Mouse (Mus musculus) neural tube, embryonic 11.5 days (tissue): ENCODE results near the gene Ica1l. TPM values are rescaled to one million over a fixed set of nuclear protein-coding genes. Genes with fewer than 3 reads are reported as not detected.
"Not testable (repeated sequence)": the region's sequence is repeated elsewhere in the genome, so short reads cannot be mapped to it uniquely, and the experiment has no call there.

Experiments
- ATAC-seq: fragments of 200-750 bp; cut with Nextera tagmentation; 2 replicates; pipeline ENCODE4 v1.8.0; 2017; ENCODE audit warnings: moderate number of reproducible peaks, mild to moderate bottlenecking, moderate TSS enrichment, moderate library complexity; ENCODE audit not compliant: insufficient read depth, low FRiP score, low TSS enrichment
- DNase-seq: peaks from one replicate; pipeline ENCODE4 v3.0.0-alpha.2; 2015; ENCODE audit warnings: low spot score
- H3K27ac ChIP-seq: fragments of 300-500 bp; sonication (generic); 2 replicates; pipeline ENCODE4 v1.5.1; 2014; ENCODE audit warnings: low read depth, mild to moderate bottlenecking, low read length
- H3K27me3 ChIP-seq: fragments of 300-500 bp; sonication (generic); 2 replicates; pipeline ENCODE4 v1.6.1; 2014; ENCODE audit warnings: mild to moderate bottlenecking, low read length, mixed read lengths; ENCODE audit not compliant: control insufficient read depth, insufficient read depth
- H3K36me3 ChIP-seq: fragments of 300-500 bp; sonication (generic); 2 replicates; pipeline ENCODE4 v1.6.1; 2014; ENCODE audit warnings: mild to moderate bottlenecking, low read length, moderate library complexity, mixed read lengths; ENCODE audit not compliant: control insufficient read depth, insufficient read depth
- H3K4me1 ChIP-seq: fragments of 300-500 bp; sonication (generic); 2 replicates; pipeline ENCODE4 v1.6.1; 2014; ENCODE audit warnings: low read length, mixed read lengths; ENCODE audit not compliant: control insufficient read depth, insufficient read depth
- H3K4me2 ChIP-seq: fragments of 300-500 bp; sonication (generic); 2 replicates; pipeline ENCODE4 v1.6.1; 2014; ENCODE audit warnings: low read depth, mild to moderate bottlenecking, moderate library complexity
- H3K4me3 ChIP-seq: fragments of 300-500 bp; sonication (generic); 2 replicates; pipeline ENCODE4 v1.5.1; 2014; ENCODE audit warnings: low read depth, low read length
- H3K9ac ChIP-seq: fragments of 300-500 bp; sonication (generic); 2 replicates; pipeline ENCODE4 v1.6.1; 2014; ENCODE audit warnings: mild to moderate bottlenecking, low read length
- H3K9me3 ChIP-seq: fragments of 300-500 bp; sonication (generic); 2 replicates; pipeline ENCODE4 v1.6.1; 2016; ENCODE audit warnings: low read length; ENCODE audit not compliant: control insufficient read depth
- WGBS: fragments of 180-500 bp; shearing (Covaris S2); extraction: QIAGEN DNeasy Blood & Tissue Kit; methylation state at CpG from one replicate; pipeline ENCODE4 v1.1.7; 2014; 5-methylcytosine and 5-hydroxymethylcytosine counted together
- polyA plus RNA-seq: library from polyadenylated mRNA; unstranded; fragments of >200 nt; fragmentation: Nextera tagmentation; extraction: Ambion mirVana; gene quantifications from 2 replicates; pipeline ENCODE4 v1.2.1, GENCODE M21; 2014

The Ica1l gene
- 5.6 and 6.5 TPM in 2 replicates for polyA plus RNA-seq

- Histone ChIP-seq H3K4me2 (peak within 1 kb of the TSS; percentile 88), H3K4me1 (no peaks in the 10 kb centered on the region), H3K36me3 (no peaks in the 10 kb centered on the region), H3K27me3 (peaks cover 5% of the 10 kb centered on the region), H3K9me3 (no peaks in the 10 kb centered on the region), H3K9ac (peak within 1 kb of the TSS; percentile 76), H3K27ac (no peak within 1 kb of the TSS), H3K4me3 (peak within 1 kb of the TSS; percentile 76)
- under 1% methylated on average over 53 of the region's 99 CpGs for whole genome bisulfite sequencing
- peak; percentile 84 for ATAC-seq
- DNase-seq, result peak; percentile 71
Observed at GRCm38 (mm10) chr1:60042796-60043469, at the start of gene Ica1l. Gene Ica1l, minus strand, starts transcription at chr1:60043184.

GRCm38 (mm10) chr1:60076411-60076810, 33.4 kb upstream of the Ica1l start:
- WGBS, result 78% methylated on average over 6 of the region's 6 CpGs
- DNase-seq (no peak), ATAC-seq (no peak)
- Histone ChIP-seq H3K9me3 (no peaks in the 10 kb centered on the region), H3K27ac (no peak overlapping the region), H3K27me3 (no peaks in the 10 kb centered on the region), H3K4me1 (no peaks in the 10 kb centered on the region), H3K9ac (no peak overlapping the region), H3K4me2 (no peak overlapping the region), H3K36me3 (peaks cover 2% of the 10 kb centered on the region; the same call in 1 of the 2 replicates), H3K4me3 (no peak overlapping the region)

DNA sequence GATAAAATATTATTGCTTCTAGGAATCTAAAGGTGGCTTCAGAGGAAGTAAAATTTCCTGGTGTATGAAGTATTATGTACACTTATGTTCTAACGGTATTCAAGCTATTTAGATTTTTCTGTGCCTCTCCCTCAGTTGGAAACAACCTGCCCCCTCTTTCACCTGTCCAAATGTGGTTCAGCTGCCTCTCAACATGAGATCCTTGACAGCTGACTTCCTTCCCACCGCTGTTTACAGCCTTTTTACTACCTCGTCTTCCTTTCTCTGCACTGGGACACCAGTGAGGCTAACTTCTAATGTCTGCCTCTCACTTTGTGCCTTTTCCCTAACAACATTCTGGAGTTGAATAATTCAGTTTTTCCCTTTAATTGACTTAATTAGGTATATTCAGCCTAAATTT, 32.6 kb upstream of the Ica1l start:
- ATAC-seq (no peak), DNase-seq (no peak)
- WGBS, result 68% methylated on average over 3 of the region's 3 CpGs
- Histone ChIP-seq H3K36me3 (peaks cover 2% of the 10 kb centered on the region; the same call in 1 of the 2 replicates), H3K4me2 (no peak overlapping the region), H3K9ac (no peak overlapping the region), H3K4me1 (no peaks in the 10 kb centered on the region), H3K4me3 (no peak overlapping the region), H3K27me3 (no peaks in the 10 kb centered on the region), H3K9me3 (no peaks in the 10 kb centered on the region), H3K27ac (no peak overlapping the region)

DNA sequence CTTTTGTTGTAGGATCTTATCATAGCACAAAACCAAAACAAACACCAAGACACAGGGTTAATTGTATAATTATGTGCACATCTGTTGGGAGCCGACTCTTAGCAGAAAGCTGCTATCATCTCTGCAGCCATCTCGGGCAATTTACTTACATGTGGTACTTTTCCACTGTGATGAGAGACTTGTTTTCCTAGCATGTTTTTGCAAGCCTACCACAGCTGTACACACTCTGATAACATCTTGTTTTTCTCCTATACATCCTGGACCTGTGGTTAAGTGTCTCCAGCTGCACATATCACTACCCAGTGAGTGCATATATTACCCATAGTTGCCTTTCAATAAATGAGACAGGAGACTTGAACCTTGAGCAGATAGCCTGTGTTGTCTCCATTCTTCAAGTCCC, 32.0 kb upstream of the Ica1l start:
- no peak for DNase-seq
- H3K36me3 ChIP-seq, result peaks cover 2% of the 10 kb centered on the region; the same call in 1 of the 2 replicates
- H3K4me1 ChIP-seq, result no peaks in the 10 kb centered on the region

GRCm38 (mm10) chr1:60070725-60071124, 27.7 kb upstream of the Ica1l start:
- DNase-seq, H3K9ac ChIP-seq, H3K9me3 ChIP-seq, H3K4me1 ChIP-seq, H3K27me3 ChIP-seq, H3K27ac ChIP-seq, H3K36me3 ChIP-seq, H3K4me3 ChIP-seq, H3K4me2 ChIP-seq, ATAC-seq: not testable (repeated sequence)

More for the DNA sequence above, 32.0 kb upstream of the Ica1l start:
- no peak overlapping the region for H3K4me2 ChIP-seq
- no peaks in the 10 kb centered on the region for H3K9me3 ChIP-seq
- no peak overlapping the region for H3K9ac ChIP-seq
- H3K4me3 ChIP-seq, result no peak overlapping the region
- no peaks in the 10 kb centered on the region for H3K27me3 ChIP-seq
- no peak for ATAC-seq
- no peak overlapping the region for H3K27ac ChIP-seq
- WGBS, result 77% methylated on average over 2 of the region's 2 CpGs

DNA sequence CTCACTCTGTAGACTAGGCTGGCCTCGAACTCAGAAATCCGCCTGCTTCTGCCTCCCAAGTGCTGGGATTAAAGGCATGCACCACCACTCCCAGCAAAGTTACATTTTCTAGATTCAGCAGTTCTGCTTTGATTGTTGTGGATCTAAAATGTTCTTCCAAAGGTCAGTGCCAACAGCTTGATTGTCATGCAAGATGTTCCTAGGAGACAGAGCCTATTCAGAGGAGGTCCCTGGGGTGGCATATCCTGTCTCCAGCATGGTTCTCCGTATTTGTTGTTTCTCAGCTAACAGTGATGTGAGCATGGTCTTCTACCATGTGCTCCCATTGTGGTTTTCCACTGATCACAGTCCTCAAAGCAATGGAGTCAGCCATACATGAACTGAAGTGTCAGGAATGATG, 13.3 kb upstream of the Ica1l start:
- no peaks in the 10 kb centered on the region for H3K36me3 ChIP-seq
- DNase-seq (no peak), ATAC-seq (no peak)
- no peak overlapping the region for H3K9ac ChIP-seq
- no peak overlapping the region for H3K4me3 ChIP-seq
- H3K27me3 ChIP-seq, result no peaks in the 10 kb centered on the region
- no peak overlapping the region for H3K27ac ChIP-seq
- no peak overlapping the region for H3K4me2 ChIP-seq
- no peaks in the 10 kb centered on the region for H3K4me1 ChIP-seq
- WGBS, result 86% methylated on average over 3 of the region's 3 CpGs
- no peaks in the 10 kb centered on the region for H3K9me3 ChIP-seq

DNA sequence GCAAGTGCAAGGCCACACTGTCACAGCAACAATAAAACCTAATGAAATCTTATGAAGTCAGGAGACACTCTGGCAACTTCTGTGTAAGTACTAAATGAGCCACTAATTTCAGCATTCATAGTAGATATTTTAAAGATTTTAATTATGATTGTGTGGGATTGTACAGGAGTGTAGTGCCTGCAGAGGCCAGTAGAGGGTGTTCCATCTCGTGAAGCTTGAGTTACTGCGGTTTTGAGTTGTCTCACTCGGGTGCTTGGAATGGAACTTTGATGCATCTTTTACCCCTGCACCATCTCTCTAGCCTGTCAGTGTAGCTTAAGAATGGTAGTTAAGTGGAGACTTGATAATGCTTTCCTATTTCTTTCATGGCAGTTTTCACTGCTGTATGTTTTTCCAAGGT, 11.7 kb upstream of the Ica1l start:
- H3K4me3 ChIP-seq, result no peak overlapping the region
- H3K9me3 ChIP-seq, result no peaks in the 10 kb centered on the region
- no peaks in the 10 kb centered on the region for H3K4me1 ChIP-seq
- no peaks in the 10 kb centered on the region for H3K36me3 ChIP-seq
- no peak overlapping the region for H3K27ac ChIP-seq
- H3K27me3 ChIP-seq, result no peaks in the 10 kb centered on the region
- H3K4me2 ChIP-seq, result no peak overlapping the region
- WGBS, result 58% methylated on average over 3 of the region's 3 CpGs
- H3K9ac ChIP-seq, result no peak overlapping the region
- DNase-seq (no peak), ATAC-seq (no peak)

DNA sequence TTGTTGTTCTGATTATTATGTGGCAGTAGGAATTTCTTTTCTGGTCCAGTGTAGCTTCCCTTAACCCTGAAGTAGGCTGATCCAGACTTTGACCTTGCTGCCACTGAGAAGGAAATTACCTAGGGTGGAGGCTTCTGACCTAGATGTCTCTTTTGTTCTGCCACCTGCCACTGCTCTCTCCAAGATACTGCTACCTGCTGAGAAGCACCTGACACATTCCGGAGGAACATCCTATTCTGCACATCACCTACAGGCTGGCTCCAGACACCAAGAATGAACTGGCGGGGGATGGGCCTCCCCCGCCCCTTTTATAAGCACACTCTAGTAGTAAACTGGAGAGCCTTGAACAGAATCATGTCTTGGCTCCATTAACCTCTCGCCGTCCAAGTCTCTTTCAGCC, 4.5 kb upstream of the Ica1l start:
- H3K27me3 ChIP-seq, H3K4me3 ChIP-seq, H3K4me2 ChIP-seq, DNase-seq, H3K36me3 ChIP-seq, H3K4me1 ChIP-seq, ATAC-seq, H3K9ac ChIP-seq, H3K9me3 ChIP-seq, H3K27ac ChIP-seq: not testable (repeated sequence)
- WGBS, result 90% methylated on average over 5 of the region's 5 CpGs

DNA sequence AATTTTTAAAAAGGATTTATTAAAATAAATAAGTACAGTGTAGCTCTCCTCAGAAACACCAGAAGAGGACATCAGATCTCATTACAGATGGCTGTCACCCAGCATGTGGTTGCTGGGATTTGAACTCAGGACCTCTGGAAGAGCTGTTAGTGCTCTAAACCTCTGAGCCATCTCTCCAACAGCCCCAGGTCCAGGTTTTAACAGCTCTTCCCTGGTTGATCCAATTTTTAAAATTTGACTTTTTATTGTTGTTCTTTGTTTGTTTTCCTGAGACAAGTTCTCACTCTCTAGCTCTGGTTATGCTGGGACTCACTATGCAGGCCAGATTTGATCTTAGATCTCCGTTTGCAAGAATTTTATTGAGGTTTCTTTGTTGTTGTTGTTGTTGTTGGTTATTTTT, 1.6 kb upstream of the Ica1l start:
- WGBS, result 92% methylated on average over 1 of the region's 1 CpGs
- Histone ChIP-seq H3K4me3 (no peak overlapping the region), H3K9me3 (no peaks in the 10 kb centered on the region), H3K4me2 (no peak overlapping the region), H3K27me3 (peaks cover 5% of the 10 kb centered on the region), H3K4me1 (no peaks in the 10 kb centered on the region), H3K36me3 (no peaks in the 10 kb centered on the region), H3K27ac (no peak overlapping the region), H3K9ac (no peak overlapping the region)
- no peak for DNase-seq
- no peak for ATAC-seq
